Mouse (Mus musculus): ENCODE measurements around the gene Uggt2.

GRCm38 (mm10) chr14:119061811-119062210 is 37.4 kb downstream of the Uggt2 start:
- TF ChIP-seq CTCF (IDR thresholded peaks at IDR 0.05; ENCODE audit: low read depth, low read length): no peak
- TF ChIP-seq POLR2A (IDR thresholded peaks at IDR 0.05; ENCODE audit: extremely low read depth, insufficient read depth, low read length): no peak
